Comparison of ENCODE assay signal across 14 mouse cellular contexts in genomic region chr8:110242278-110243177, GRCm38 (mm10). TPM values are rescaled to one million over a fixed set of nuclear protein-coding genes. Genes with fewer than 3 reads are reported as not detected.
DNase-seq lines count a peak whose midpoint lies in the region; ATAC-seq lines count a peak whose summit lies in the region.
"Had no signal": no experiment of that assay in that cellular context is flagged by ENCODE, and none has a peak within 500 bp of the region (broad histone marks: within the 10 kb centered on the region; RNA-seq: fewer than 3 reads in every experiment).

No protein-coding gene starts in this region.

- no peaks in the 10 kb centered on the region for H3K36me3 ChIP-seq in forebrain, embryonic 16.5 days (ENCODE audit: control insufficient read depth, insufficient read depth)
- no peaks in the 10 kb centered on the region for H3K36me3 ChIP-seq in midbrain, embryonic 16.5 days (ENCODE audit: control insufficient read depth, insufficient read depth, low read length)

- 22% methylated on average over 7 of the region's 7 CpGs for WGBS in forebrain, embryonic 16.5 days
- 44% methylated on average over 7 of the region's 7 CpGs for WGBS in midbrain, embryonic 16.5 days

- intact Hi-C loops in gastrocnemius, postnatal 14 days (cut with DNase I; ENCODE audit: low total_unique reads): no loop called here

- H3K4me2 ChIP-seq in forebrain, embryonic 16.5 days (ENCODE audit: low read length): no peak overlapping the region
- H3K4me2 ChIP-seq in midbrain, embryonic 16.5 days (ENCODE audit: low read length): no peak overlapping the region

- H3K27ac ChIP-seq in forebrain, embryonic 16.5 days (ENCODE audit: low read length): peak overlapping the region; percentile 74
- peak overlapping the region; percentile 25; the same call in 1 of the 2 replicates for H3K27ac ChIP-seq in midbrain, embryonic 16.5 days (ENCODE audit: low read length)

- H3K9me3 ChIP-seq in forebrain, embryonic 16.5 days (ENCODE audit: control insufficient read depth, low read length): no peaks in the 10 kb centered on the region
- no peaks in the 10 kb centered on the region for H3K9me3 ChIP-seq in midbrain, embryonic 16.5 days (replicated peaks; ENCODE audit: control insufficient read depth, low read length, poor library complexity, severe bottlenecking)

- no peak overlapping the region; the same call in 1 of the 2 replicates for H3K9ac ChIP-seq in forebrain, embryonic 16.5 days (replicated peaks; ENCODE audit: low read depth, low read length)
- no peak overlapping the region for H3K9ac ChIP-seq in midbrain, embryonic 16.5 days (ENCODE audit: low read depth, low read length)

- no peaks in the 10 kb centered on the region for H3K27me3 ChIP-seq in forebrain, embryonic 16.5 days (replicated peaks; ENCODE audit: control insufficient read depth, insufficient read depth, low read length)
- no peaks in the 10 kb centered on the region for H3K27me3 ChIP-seq in midbrain, embryonic 16.5 days (ENCODE audit: control insufficient read depth, insufficient read depth, low read depth, low read length)

- H3K4me1 ChIP-seq in forebrain, embryonic 16.5 days (replicated peaks; ENCODE audit: control insufficient read depth, insufficient read depth, low read length): peaks cover 11% of the 10 kb centered on the region
- no peaks in the 10 kb centered on the region for H3K4me1 ChIP-seq in midbrain, embryonic 16.5 days (ENCODE audit: control insufficient read depth, insufficient read depth, low read length)

- ATAC-seq in frontal cortex, adult (ENCODE audit: low TSS enrichment): peak; percentile 65
- ATAC-seq in forebrain, embryonic 16.5 days: peak; percentile 66
- no peak for ATAC-seq in midbrain, embryonic 16.5 days

- no peak for DNase-seq in frontal cortex, postnatal 36 days (ENCODE audit: low spot score in 2 of 2)
- peak; percentile 20 for DNase-seq in brain, embryonic 18.5 days (ENCODE audit: low read depth, low spot score)
- DNase-seq in gastrocnemius, postnatal 14 days: no peak
- DNase-seq in adrenal gland, adult 2 months: no peak
- DNase-seq in lung, postnatal 36 days: no peak
- DNase-seq: cerebellum, adult 18-20 months; embryo, embryonic 11 days; heart, postnatal 10 days; liver; lung, adult 2 months; thymus, adult 18-20 months had no signal

- H3K4me3 ChIP-seq in forebrain, embryonic 16.5 days (replicated peaks; ENCODE audit: low read length): no peak overlapping the region
- H3K4me3 ChIP-seq in midbrain, embryonic 16.5 days (ENCODE audit: low read depth, low read length): no peak overlapping the region

RNA-seq across cellular contexts. Expression of gene Hydin, which starts 24.2 kb away (rescaled TPM):
- 0.32 and 0.52 TPM in 2 replicates for polyA plus RNA-seq in forebrain, embryonic 16.5 days (2015; fragmentation: Nextera tagmentation; extraction: Ambion mirVana)
- 0.25 and 0.45 TPM in 2 replicates for polyA plus RNA-seq in midbrain, embryonic 16.5 days (2015; fragmentation: Nextera tagmentation; extraction: Ambion mirVana)
- total RNA-seq in gastrocnemius, postnatal 14 days (2021): under 1 TPM; 0.07 to 0.08 TPM
- under 1 TPM; 0.10 to 0.17 TPM for total RNA-seq in adrenal gland, adult 2 months (2021)
- 0.03 and 0.09 TPM in 2 replicates for polyA plus RNA-seq in adrenal gland, adult 2 months (2012; rRNA removed)

RNA-seq across cellular contexts. Expression of gene Cmtr2, which starts 27.1 kb away (rescaled TPM):
- polyA plus RNA-seq in forebrain, embryonic 16.5 days (2015; fragmentation: Nextera tagmentation; extraction: Ambion mirVana): 14.6 and 14.7 TPM in 2 replicates
- polyA plus RNA-seq in midbrain, embryonic 16.5 days (2015; fragmentation: Nextera tagmentation; extraction: Ambion mirVana): 13.2 and 13.6 TPM in 2 replicates
- 1 to 10 TPM; 2.6 to 3.4 TPM for total RNA-seq in gastrocnemius, postnatal 14 days (2021)
- total RNA-seq in adrenal gland, adult 2 months (2021): 1 to 10 TPM; 8.5 to 8.7 TPM
- polyA plus RNA-seq in adrenal gland, adult 2 months (2012; rRNA removed): 2.8 and 4.8 TPM in 2 replicates
